Mouse (Mus musculus): ENCODE results near the gene Atp1a3. TPM values are rescaled to one million over a fixed set of nuclear protein-coding genes. Genes with fewer than 3 reads are reported as not detected.

Gene Atp1a3
- polyA plus RNA-seq, 1 experiment from 2014 or later = 1.5 TPM

DNA sequence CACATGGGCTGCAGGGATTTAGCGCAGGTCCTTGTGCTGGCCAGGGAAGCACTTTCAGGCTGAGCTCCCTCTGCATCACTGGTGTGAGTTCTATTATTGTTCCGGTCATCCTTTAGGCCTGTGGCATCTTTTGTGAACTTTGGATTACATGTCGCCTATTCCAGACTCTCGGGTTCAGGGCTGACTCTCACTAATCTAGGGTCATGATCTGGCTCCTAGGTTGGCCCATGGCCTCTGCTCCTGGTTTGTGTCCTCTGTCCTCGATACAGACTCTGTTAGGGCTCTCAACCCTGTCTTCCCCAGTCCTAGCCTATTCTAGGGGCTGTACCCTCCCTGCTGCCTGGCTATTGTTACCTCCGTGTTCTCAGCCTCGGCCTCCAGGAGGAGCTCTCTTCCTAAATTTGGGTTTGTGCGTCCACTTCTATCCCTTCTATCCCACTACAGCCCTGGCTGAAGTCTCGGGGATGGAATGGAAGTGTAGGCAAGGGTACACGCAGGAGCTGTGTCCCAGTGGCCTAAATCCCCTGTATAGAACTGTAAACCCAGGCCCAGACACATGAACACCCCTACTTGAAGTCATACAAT lies 20.2 kb upstream of the Atp1a3 start:
- Histone ChIP-seq H3K4me1 (replicated peaks) (no peaks in the 10 kb centered on the region), H3K4me2 (no peak overlapping the region), H3K9ac (no peak overlapping the region), H3K4me3 (replicated peaks) (no peak overlapping the region), H3K9me3 (replicated peaks) (no peaks in the 10 kb centered on the region), H3K27ac (replicated peaks) (no peak overlapping the region), H3K27me3 (no peaks in the 10 kb centered on the region), H3K36me3 (replicated peaks) (no peaks in the 10 kb centered on the region)
- no peak for ATAC-seq (ENCODE audit: insufficient read depth)
- WGBS (ENCODE audit: insufficient replicate concordance) = 55% methylated on average over 10 of the region's 10 CpGs

DNA sequence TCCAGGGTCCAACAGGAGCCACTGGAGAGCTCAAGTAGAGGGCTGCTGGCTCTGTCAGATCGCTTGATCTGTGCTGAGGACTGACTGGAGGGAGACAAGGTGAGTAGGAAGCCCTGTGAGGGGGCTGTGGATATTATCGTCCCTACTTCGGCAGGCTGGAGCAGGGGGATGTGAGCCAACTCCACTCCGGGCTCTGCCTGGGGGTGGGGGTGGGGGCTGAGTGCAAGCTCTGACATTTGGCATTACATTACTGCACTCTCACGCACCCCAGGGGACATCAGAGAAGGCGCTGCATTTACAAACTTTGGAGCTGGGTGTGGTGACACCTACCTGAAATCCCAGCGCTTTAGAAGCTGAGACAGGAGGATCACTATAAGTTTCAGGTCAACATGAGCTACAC lies 5.8 kb upstream of the Atp1a3 start:
- 52% methylated on average over 7 of the region's 7 CpGs for WGBS (ENCODE audit: insufficient replicate concordance)
- no peaks in the 10 kb centered on the region for H3K36me3 ChIP-seq (replicated peaks)
- peaks cover 13% of the 10 kb centered on the region for H3K4me1 ChIP-seq (replicated peaks)
- no peak for ATAC-seq (ENCODE audit: insufficient read depth)
- H3K27ac ChIP-seq (replicated peaks) = no peak overlapping the region
- peaks cover 58% of the 10 kb centered on the region for H3K27me3 ChIP-seq
- no peaks in the 10 kb centered on the region for H3K9me3 ChIP-seq (replicated peaks)
- H3K4me2 ChIP-seq = no peak overlapping the region
- H3K9ac ChIP-seq = no peak overlapping the region
- no peak overlapping the region for H3K4me3 ChIP-seq (replicated peaks)

DNA sequence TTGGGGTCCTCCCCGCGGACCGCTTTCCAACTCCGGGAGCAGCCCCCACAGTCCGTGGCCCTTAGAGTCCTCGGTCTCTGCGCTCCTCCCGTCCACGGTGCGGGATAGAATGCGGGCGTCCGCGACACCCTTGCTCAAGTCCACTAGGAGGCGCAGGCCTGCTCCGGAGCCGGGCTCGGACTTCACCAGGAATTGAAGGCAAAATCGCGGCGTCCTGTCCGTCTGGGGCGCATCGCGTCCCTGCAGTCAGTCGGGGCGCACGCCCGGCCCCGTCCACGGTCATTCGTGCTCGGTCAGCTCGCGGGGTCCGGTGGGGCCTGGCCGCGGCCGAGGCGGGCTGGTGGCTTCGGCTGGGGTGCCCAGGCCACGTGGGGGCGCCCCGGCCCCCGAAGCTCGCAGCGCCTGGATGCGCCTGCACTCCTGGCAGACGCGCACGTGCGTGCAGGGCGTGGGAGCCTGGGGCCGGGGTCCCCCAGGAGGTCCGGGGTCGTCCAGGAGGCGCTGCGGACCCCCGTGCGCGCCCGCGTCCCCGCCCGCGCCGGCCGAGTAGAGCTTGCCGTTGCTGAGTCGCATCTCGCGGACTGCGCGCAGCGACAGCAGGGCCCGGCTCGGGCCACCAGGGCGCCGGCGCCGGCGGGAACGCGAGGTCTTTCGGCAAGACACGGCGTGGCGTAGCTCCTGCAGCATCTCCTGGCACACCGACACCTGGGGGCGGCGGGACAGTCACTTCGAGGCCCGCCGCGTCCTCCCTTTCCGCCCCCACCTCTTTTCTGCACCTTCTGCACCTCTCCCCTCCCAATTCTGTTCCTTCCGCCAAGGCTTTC lies 4.5 kb upstream of the Atp1a3 start:
- ATAC-seq (ENCODE audit: insufficient read depth) = no peak
- H3K4me3 ChIP-seq (replicated peaks) = peak overlapping the region; percentile 34
- H3K27me3 ChIP-seq = peaks cover 71% of the 10 kb centered on the region
- H3K27ac ChIP-seq (replicated peaks) = no peak overlapping the region
- H3K36me3 ChIP-seq (replicated peaks) = no peaks in the 10 kb centered on the region
- no peaks in the 10 kb centered on the region for H3K9me3 ChIP-seq (replicated peaks)
- H3K9ac ChIP-seq = no peak overlapping the region
- 1% methylated on average over 89 of the region's 97 CpGs for WGBS (ENCODE audit: insufficient replicate concordance)
- peaks cover 13% of the 10 kb centered on the region for H3K4me1 ChIP-seq (replicated peaks)
- H3K4me2 ChIP-seq = peak overlapping the region; percentile 62

DNA sequence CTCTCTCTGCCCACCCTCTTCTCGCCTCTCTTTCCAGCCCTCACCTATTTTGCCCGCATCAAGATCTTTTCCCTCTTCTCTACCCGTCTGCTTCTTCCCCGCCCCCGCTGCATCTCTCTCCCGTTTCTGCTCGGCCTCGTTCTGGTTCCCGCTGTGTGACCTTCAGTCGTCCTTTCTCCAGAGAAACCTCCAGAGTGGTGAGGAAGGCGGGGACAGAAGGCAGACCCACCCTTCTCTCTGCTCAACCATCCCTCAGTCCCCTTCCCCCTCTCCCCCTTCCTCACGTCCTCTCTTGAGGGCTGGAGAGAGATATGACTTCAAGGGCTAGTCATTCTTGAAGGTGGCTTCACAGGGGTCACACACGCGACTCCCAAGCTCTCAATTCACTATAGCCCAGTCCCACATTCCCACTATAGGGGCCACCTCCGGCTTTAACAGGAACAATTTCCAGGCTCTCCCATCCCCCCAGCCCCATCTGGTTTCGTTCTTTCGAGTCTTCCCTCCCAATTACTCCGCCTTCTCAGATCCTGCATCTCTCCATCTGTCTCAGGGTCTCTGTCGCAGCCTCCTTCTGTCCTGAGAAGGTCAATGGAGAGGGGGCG lies 3.4 kb upstream of the Atp1a3 start:
- no peak overlapping the region for H3K9ac ChIP-seq
- H3K27ac ChIP-seq (replicated peaks) = no peak overlapping the region
- H3K9me3 ChIP-seq (replicated peaks) = no peaks in the 10 kb centered on the region
- peaks cover 13% of the 10 kb centered on the region for H3K4me1 ChIP-seq (replicated peaks)
- no peaks in the 10 kb centered on the region for H3K36me3 ChIP-seq (replicated peaks)
- WGBS (ENCODE audit: insufficient replicate concordance) = 14% methylated on average over 20 of the region's 20 CpGs
- peaks cover 82% of the 10 kb centered on the region for H3K27me3 ChIP-seq
- no peak overlapping the region for H3K4me3 ChIP-seq (replicated peaks)
- no peak for ATAC-seq (ENCODE audit: insufficient read depth)
- no peak overlapping the region for H3K4me2 ChIP-seq

DNA sequence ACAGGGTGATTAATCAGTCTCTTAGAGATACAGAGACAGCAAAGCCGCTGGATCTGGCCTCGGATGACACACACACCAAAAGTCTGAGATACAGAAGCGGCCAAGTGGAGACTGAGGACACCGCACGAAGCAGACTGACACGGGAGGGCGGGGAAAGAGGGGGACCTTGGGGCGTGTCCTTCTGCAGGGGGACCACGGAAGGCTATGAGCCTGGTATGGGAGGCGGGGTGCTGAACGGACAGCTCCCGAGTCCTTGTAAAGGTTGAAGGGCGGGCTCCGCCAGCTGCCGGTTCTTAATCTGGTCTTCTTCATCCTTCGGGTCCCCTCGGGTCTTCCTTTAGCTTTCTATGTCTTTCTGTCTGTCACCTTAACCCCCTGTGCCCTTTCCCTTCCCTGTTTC lies 2.9 kb upstream of the Atp1a3 start:
- Histone ChIP-seq H3K36me3 (replicated peaks) (no peaks in the 10 kb centered on the region), H3K27ac (replicated peaks) (no peak overlapping the region), H3K4me2 (no peak overlapping the region), H3K4me3 (replicated peaks) (no peak overlapping the region), H3K27me3 (peaks cover 88% of the 10 kb centered on the region), H3K9ac (no peak overlapping the region), H3K4me1 (replicated peaks) (peaks cover 13% of the 10 kb centered on the region), H3K9me3 (replicated peaks) (no peaks in the 10 kb centered on the region)
- 1% methylated on average over 17 of the region's 17 CpGs for WGBS (ENCODE audit: insufficient replicate concordance)
- ATAC-seq (ENCODE audit: insufficient read depth) = no peak

DNA sequence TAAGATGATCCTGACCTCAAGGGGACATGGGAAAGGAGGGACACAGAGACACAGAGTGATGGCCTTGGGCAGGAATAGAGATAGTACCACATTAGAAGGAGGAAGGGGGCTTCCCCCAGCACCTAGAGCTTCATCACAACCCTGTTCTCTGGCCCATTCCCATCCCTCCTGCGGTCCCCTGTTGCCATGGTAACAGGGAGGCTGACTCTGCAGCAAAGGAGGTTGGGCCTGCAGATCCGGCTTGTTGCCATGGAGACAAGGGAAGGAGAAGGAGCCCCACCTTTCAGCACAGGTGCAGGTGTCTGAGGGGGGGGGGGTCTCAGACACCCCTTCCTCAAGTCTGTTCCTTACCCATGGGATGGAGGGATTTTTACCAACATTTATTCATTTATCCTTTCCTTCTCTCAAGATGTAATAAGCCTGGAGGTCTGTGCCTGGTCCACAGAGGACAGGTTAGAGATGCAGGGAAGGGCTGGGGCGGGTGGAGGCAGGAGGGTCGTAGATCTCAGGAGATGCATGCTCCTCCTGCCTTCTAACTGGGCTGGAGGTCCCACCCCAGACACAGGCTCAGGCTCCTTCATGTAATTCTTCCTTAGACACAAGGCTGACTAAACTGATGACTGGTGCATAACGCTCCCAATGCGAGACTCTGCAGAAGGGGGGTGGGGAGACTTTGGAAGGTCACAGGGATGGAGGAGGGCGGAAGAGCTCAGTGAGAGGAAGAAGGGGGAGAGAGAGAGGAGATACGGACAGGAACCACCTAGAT lies 2.0 kb upstream of the Atp1a3 start:
- Histone ChIP-seq H3K4me3 (replicated peaks) (no peak overlapping the region), H3K9me3 (replicated peaks) (no peaks in the 10 kb centered on the region), H3K4me2 (no peak overlapping the region), H3K36me3 (replicated peaks) (no peaks in the 10 kb centered on the region), H3K27ac (replicated peaks) (no peak overlapping the region), H3K9ac (no peak overlapping the region), H3K4me1 (replicated peaks) (peaks cover 13% of the 10 kb centered on the region), H3K27me3 (peaks cover 95% of the 10 kb centered on the region)
- WGBS (ENCODE audit: insufficient replicate concordance) = 28% methylated on average over 8 of the region's 8 CpGs
- ATAC-seq (ENCODE audit: insufficient read depth) = no peak

DNA sequence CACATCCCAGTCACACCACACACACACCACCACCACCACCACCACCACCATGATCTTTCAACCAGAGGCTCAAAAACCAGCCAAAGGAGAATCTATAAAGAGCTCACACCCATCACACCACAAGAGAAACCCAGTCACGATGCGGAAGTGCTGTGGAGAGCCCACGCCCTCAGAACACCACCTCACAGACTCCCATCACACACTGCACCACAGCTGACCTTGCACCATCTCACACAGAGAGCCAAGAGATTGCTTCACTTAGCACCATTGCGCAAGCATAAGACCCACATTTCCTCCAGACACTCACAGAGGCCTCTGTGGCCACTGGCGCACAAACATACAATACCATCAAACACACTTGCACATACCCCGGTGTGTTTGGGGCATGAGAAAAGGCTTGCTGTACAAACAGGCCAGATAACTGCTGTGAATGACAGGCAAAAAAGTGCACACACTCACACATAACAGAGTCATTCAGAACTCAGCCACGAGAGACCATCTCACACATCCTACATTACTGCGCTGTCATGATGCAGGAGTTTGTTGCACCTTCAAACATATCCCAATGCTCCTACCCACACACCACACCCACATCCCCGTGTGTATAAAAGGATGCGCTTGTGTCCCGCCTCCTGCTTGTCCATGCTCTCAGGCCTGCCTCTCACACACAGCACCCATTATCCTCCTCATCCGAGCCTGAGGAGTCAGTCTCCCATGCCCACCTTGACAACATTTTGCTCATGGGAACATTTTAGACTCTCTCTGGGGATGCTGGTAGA lies 1.0 kb upstream of the Atp1a3 start:
- H3K4me2 ChIP-seq = 0 out of 2 replicates have a peak overlapping the region, but pooled peaks have one; percentile 51
- 49% methylated on average over 12 of the region's 12 CpGs for WGBS (ENCODE audit: insufficient replicate concordance)
- no peaks in the 10 kb centered on the region for H3K9me3 ChIP-seq (replicated peaks)
- no peak overlapping the region for H3K9ac ChIP-seq
- H3K27ac ChIP-seq (replicated peaks) = 0 out of 2 replicates have a peak overlapping the region, but pooled peaks have one; percentile 20
- H3K27me3 ChIP-seq = peaks cover 90% of the 10 kb centered on the region
- no peak for ATAC-seq (ENCODE audit: insufficient read depth)
- H3K4me1 ChIP-seq (replicated peaks) = peaks cover 13% of the 10 kb centered on the region
- H3K4me3 ChIP-seq (replicated peaks) = no peak overlapping the region
- H3K36me3 ChIP-seq (replicated peaks) = no peaks in the 10 kb centered on the region

DNA sequence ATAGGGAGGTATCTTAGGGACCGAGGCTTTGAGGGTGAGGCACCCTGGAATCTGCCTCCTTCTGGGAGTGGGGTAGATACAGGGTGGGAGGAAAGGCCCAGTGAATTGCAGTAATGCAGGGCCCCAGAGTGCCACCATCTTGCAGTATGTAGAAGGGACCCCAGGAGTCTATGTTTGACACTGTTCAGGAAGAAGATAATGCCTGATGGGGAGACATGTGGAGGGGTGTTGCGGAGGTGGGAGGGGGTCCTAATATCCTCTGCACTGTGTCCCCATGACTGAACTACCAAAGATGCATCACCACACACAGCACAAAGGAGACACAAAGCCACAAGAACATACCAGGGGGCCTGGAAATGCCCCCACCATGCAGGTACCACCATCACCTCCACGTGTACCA lies 413 bp upstream of the Atp1a3 start:
- H3K4me2 ChIP-seq = peak overlapping the region; percentile 51
- ATAC-seq (ENCODE audit: insufficient read depth) = no peak
- no peaks in the 10 kb centered on the region for H3K9me3 ChIP-seq (replicated peaks)
- peaks cover 13% of the 10 kb centered on the region for H3K4me1 ChIP-seq (replicated peaks)
- H3K4me3 ChIP-seq (replicated peaks) = peak overlapping the region; percentile 36; the same call in 1 of the 2 replicates
- no peak overlapping the region for H3K9ac ChIP-seq
- H3K27me3 ChIP-seq = peaks cover 84% of the 10 kb centered on the region
- 0 out of 2 replicates have a peak overlapping the region, but pooled peaks have one; percentile 20 for H3K27ac ChIP-seq (replicated peaks)
- no peaks in the 10 kb centered on the region for H3K36me3 ChIP-seq (replicated peaks)
- WGBS (ENCODE audit: insufficient replicate concordance) = 54% methylated on average over 3 of the region's 3 CpGs

DNA sequence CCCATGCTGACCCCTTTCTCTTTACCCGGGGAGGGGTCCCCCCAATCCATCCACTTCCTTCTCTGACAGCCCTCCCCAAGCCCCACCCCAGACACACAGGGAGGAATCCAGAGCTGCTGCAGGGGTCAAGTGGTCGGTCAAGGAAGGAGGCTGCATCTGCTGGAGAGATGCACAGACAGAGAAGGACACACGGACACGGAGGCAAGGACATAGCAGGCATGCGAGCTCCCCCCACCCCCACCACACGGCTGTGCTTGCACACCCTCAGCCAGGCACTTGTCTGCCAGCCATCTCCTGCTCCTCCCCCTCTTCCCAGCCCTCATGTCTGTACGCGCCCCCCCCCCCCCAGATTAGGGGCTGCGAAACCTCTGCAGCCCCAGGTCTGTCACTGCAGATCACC lies 952 bp downstream of the Atp1a3 start:
- H3K9me3 ChIP-seq (replicated peaks) = no peaks in the 10 kb centered on the region
- H3K4me1 ChIP-seq (replicated peaks) = peaks cover 3% of the 10 kb centered on the region; the same call in 1 of the 2 replicates
- no peak overlapping the region for H3K27ac ChIP-seq (replicated peaks)
- no peak overlapping the region for H3K4me3 ChIP-seq (replicated peaks)
- H3K27me3 ChIP-seq = peaks cover 71% of the 10 kb centered on the region
- H3K9ac ChIP-seq = no peak overlapping the region
- H3K36me3 ChIP-seq (replicated peaks) = no peaks in the 10 kb centered on the region
- 23% methylated on average over 8 of the region's 9 CpGs for WGBS (ENCODE audit: insufficient replicate concordance)
- ATAC-seq (ENCODE audit: insufficient read depth) = no peak
- H3K4me2 ChIP-seq = no peak overlapping the region

DNA sequence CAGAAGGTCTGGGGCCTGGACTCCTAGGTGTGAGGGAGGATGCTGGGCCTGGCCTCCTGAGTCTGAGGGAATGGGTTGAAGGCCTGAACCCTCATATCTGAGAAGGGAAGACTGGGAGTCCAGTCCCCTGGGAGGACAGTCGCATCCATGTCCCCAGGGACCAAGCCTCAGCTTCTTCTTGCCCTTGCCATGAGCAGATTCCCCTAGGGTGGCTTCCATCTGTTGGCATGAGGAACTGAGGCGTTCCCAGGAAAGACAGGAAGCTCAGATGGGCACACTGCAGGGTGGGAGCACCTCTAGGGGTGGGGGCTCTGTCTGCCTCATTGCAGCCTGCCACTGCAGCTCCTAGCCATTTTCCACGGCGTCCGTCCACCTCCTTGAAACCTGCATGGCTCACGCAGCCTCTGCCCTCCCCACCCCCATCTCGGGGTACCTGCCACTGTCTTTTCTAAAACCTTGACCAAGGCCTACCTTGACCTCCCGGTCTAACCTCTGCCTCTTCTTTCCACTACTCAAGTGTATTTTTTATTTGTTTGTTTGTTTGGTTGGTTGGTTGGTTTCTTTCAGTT lies 1.9 kb downstream of the Atp1a3 start:
- Histone ChIP-seq H3K9ac (no peak overlapping the region), H3K27ac (replicated peaks) (no peak overlapping the region), H3K4me2 (no peak overlapping the region), H3K4me1 (replicated peaks) (no peaks in the 10 kb centered on the region), H3K36me3 (replicated peaks) (no peaks in the 10 kb centered on the region), H3K4me3 (replicated peaks) (no peak overlapping the region), H3K27me3 (peaks cover 61% of the 10 kb centered on the region), H3K9me3 (replicated peaks) (no peaks in the 10 kb centered on the region)
- ATAC-seq (ENCODE audit: insufficient read depth) = no peak
- WGBS (ENCODE audit: insufficient replicate concordance) = 60% methylated on average over 8 of the region's 8 CpGs

Measured in liver, embryonic 15.5 days (tissue).